Mouse (Mus musculus) CD4-positive, CD25-positive, alpha-beta regulatory T cell, adult 2 months (primary cell): ENCODE results near the gene Krt86.
A peak's percentile ranks its signal among the peaks of the same experiment; 100 is the strongest.
"Not testable (repeated sequence)": the region's sequence is repeated elsewhere in the genome, so short reads cannot be mapped to it uniquely, and the experiment has no call there.

Experiments used
- DNase-seq: peaks from one replicate; pipeline ENCODE4 v3.0.0-alpha.2; 2012; ENCODE audit warnings: low read depth, low spot score

The Krt86 gene

DNA sequence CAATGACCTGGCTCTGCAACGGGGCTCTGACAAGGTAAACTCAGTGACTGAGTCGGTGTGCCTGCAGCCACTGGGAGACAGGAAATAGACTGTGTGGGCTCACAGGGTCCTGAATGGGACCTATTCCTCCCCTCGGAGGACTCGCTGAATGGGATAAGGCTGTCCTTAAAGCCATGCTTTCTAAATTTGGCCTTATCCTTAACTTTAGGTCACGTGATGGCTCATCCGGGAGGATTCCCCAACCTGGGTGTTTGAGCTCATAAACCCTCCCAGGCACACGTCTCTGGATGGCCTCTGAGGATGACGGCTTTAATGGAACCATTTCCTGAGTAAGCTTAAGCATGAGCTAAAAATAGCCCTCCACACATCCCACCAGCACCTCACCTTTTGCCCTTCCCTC lies 19.4 kb downstream of the Krt86 start:
- DNase-seq = no peak

DNA sequence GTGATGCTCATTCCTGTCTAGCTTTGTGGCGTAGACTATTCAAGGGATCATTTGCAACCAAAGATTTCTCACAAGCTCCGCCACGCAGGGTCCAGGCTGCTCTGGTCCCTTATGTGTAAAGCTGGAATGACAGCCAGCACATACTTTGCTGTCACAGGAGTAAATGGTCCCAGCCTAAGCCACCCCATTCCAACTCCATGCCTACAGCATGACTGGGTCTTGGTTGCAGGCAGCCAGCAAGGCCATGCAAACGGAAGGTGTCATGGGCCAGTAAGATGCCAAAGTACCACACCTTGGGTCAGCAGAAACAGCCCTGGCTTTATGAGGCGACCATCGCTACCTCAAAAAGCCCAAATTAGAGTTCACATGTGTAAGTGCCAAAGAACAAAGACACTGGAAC lies 20.4 kb downstream of the Krt86 start:
- DNase-seq = no peak

- no peak for DNase-seq
These were observed 20.9 kb downstream of the Krt86 start for GRCm38 (mm10) chr15:101494203-101494602.

- DNase-seq = no peak
These were observed 22.0 kb downstream of the Krt86 start for GRCm38 (mm10) chr15:101495266-101495665.

GRCm38 (mm10) chr15:101497181-101497580 lies 23.9 kb downstream of the Krt86 start:
- no peak for DNase-seq

- no peak for DNase-seq
These were observed 33.8 kb downstream of the Krt86 start for GRCm38 (mm10) chr15:101506896-101507758.

- no peak for DNase-seq
These were observed 35.0 kb downstream of the Krt86 start for GRCm38 (mm10) chr15:101508247-101508646.

DNA sequence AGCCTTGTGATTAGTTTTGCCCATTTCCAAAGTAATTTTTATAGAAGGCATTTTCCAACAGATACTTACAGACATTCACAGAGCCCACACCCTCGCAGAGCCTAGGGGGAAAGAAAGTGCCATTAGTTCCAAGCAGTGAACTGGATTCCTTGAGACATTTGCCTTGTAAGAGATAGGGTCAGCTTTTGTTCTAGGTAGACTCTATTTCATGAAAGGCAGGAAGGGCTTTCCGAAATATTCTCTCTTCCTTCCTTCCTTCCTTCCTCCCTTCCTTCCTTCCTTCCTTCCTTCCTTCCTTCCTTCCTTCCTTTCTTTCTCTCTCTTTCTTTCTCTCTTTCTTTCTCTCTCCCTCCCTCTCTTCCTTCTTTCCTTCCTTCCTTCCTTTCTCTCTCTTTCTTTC lies 43.9 kb downstream of the Krt86 start, which contains the start of gene Gm49425:
Gene Gm49425, minus strand, starts transcription at position 101 of the 400 bp plus-strand sequence.
- DNase-seq = not testable (repeated sequence)

GRCm38 (mm10) chr15:101519792-101520191 lies 46.5 kb downstream of the Krt86 start:
- peak; percentile 65 for DNase-seq

GRCm38 (mm10) chr15:101522556-101523232 lies 49.4 kb downstream of the Krt86 start:
- DNase-seq = no peak
